Mouse (Mus musculus) heart, embryonic 14.5 days (tissue): ENCODE results near the gene Srd5a3. TPM values are rescaled to one million over a fixed set of nuclear protein-coding genes. Genes with fewer than 3 reads are reported as not detected.

Experiments used
- ATAC-seq: fragments of 200-750 bp; cut with Nextera tagmentation; 2 replicates; pipeline ENCODE4 v1.8.0; 2017; ENCODE audit warnings: low read depth, moderate TSS enrichment; ENCODE audit not compliant: insufficient number of reproducible peaks, insufficient read depth, low FRiP score
- H3K27ac ChIP-seq, 2 experiments: fragments of 200-500 bp in 1 of 2; fragments of 300-500 bp in 1 of 2; sonication (generic) in 1 of 2; replicated peaks in 1 of 2; 2 replicates each; pipeline ENCODE4 v1.5.1; 2012 to 2014; ENCODE audit warnings: low read depth in 2 of 2, low read length in 2 of 2, control low read depth in 1 of 2, mild to moderate bottlenecking in 1 of 2, mixed read lengths in 1 of 2; ENCODE audit not compliant: control insufficient read depth in 1 of 2, insufficient read depth in 1 of 2
- H3K27me3 ChIP-seq: fragments of 300-500 bp; sonication (generic); 2 replicates; pipeline ENCODE4 v1.6.1; 2014; ENCODE audit warnings: mild to moderate bottlenecking, low read length, control low read depth; ENCODE audit not compliant: control insufficient read depth, insufficient read depth
- H3K36me3 ChIP-seq: fragments of 300-500 bp; sonication (generic); 2 replicates; pipeline ENCODE4 v1.6.1; 2014; ENCODE audit warnings: mild to moderate bottlenecking, control low read depth, low read length, mixed read lengths; ENCODE audit not compliant: control insufficient read depth, insufficient read depth
- H3K4me1 ChIP-seq, 2 experiments: fragments of 200-500 bp in 1 of 2; fragments of 300-500 bp in 1 of 2; sonication (generic) in 1 of 2; 2 replicates each; pipeline ENCODE4 v1.6.1; 2012 to 2014; ENCODE audit warnings: low read length in 2 of 2, control low read depth in 1 of 2, mixed read lengths in 1 of 2; ENCODE audit not compliant: control insufficient read depth in 2 of 2, insufficient read depth in 2 of 2
- H3K4me2 ChIP-seq: fragments of 300-500 bp; sonication (generic); 2 replicates; pipeline ENCODE4 v1.6.1; 2014; ENCODE audit warnings: mild to moderate bottlenecking, low read length
- H3K4me3 ChIP-seq, 2 experiments: fragments of 200-500 bp in 1 of 2; fragments of 300-500 bp in 1 of 2; sonication (generic) in 1 of 2; 2 replicates each; pipeline ENCODE4 v1.5.1; 2012 to 2014; ENCODE audit warnings: low read length in 2 of 2, mild to moderate bottlenecking in 2 of 2, control low read depth in 1 of 2, low read depth in 1 of 2, moderate library complexity in 1 of 2; ENCODE audit not compliant: control insufficient read depth in 1 of 2, insufficient read depth in 1 of 2
- H3K9ac ChIP-seq: fragments of 300-500 bp; sonication (generic); 2 replicates; pipeline ENCODE4 v1.6.1; 2014; ENCODE audit warnings: mild to moderate bottlenecking, low read length
- H3K9me3 ChIP-seq: fragments of 300-500 bp; sonication (generic); 2 replicates; pipeline ENCODE4 v1.6.1; 2016; ENCODE audit warnings: low read length, control low read depth; ENCODE audit not compliant: control insufficient read depth
- WGBS: fragments of 180-500 bp; shearing (Covaris S2); extraction: QIAGEN DNeasy Blood & Tissue Kit; methylation state at CpG from one replicate; pipeline ENCODE4 v1.1.7; 2014; 5-methylcytosine and 5-hydroxymethylcytosine counted together
- polyA plus RNA-seq: library from polyadenylated mRNA; unstranded; fragments of >200 nt; fragmentation: Nextera tagmentation; extraction: Ambion mirVana; gene quantifications from 2 replicates; pipeline ENCODE4 v1.2.1, GENCODE M21; 2014

Gene Srd5a3
- polyA plus RNA-seq, 1 experiment from 2014 or later = 22.6 TPM

- Histone ChIP-seq H3K27me3 (no peaks in the 10 kb centered on the region), H3K4me3 (no peak overlapping the region), H3K4me1 (no peaks in the 10 kb centered on the region), H3K27ac (no peak overlapping the region), H3K9ac (no peak overlapping the region), H3K9me3 (no peaks in the 10 kb centered on the region), H3K4me2 (no peak overlapping the region), H3K36me3 (no peaks in the 10 kb centered on the region)
- no peak for ATAC-seq
- WGBS = 61% methylated on average over 7 of the region's 7 CpGs
These were observed 24.8 kb downstream of the Srd5a3 start for GRCm38 (mm10) chr5:76164827-76165226.

- Histone ChIP-seq H3K4me1 (no peaks in the 10 kb centered on the region), H3K9me3 (no peaks in the 10 kb centered on the region), H3K36me3 (no peaks in the 10 kb centered on the region), H3K4me2 (no peak overlapping the region), H3K9ac (no peak overlapping the region), H3K27me3 (no peaks in the 10 kb centered on the region), H3K27ac (no peak overlapping the region), H3K4me3 (no peak overlapping the region)
- ATAC-seq = no peak
- WGBS = 67% methylated on average over 4 of the region's 4 CpGs
These were observed 30.5 kb downstream of the Srd5a3 start for GRCm38 (mm10) chr5:76170522-76170921.

GRCm38 (mm10) chr5:76171039-76171438 is 31.0 kb downstream of the Srd5a3 start:
- Histone ChIP-seq H3K36me3 (no peaks in the 10 kb centered on the region), H3K9ac (no peak overlapping the region), H3K27me3 (no peaks in the 10 kb centered on the region), H3K4me3 (no peak overlapping the region), H3K9me3 (no peaks in the 10 kb centered on the region), H3K27ac (no peak overlapping the region), H3K4me1 (no peaks in the 10 kb centered on the region), H3K4me2 (no peak overlapping the region)
- no peak for ATAC-seq

- Histone ChIP-seq H3K9me3 (no peaks in the 10 kb centered on the region), H3K36me3 (no peaks in the 10 kb centered on the region), H3K4me2 (no peak overlapping the region), H3K9ac (no peak overlapping the region), H3K27ac (no peak overlapping the region), H3K4me1 (peaks cover 4 to 6% of the 10 kb centered on the region in 2 experiments; a peak in 2 of 4 replicates), H3K4me3 (no peak overlapping the region), H3K27me3 (no peaks in the 10 kb centered on the region)
- 84% methylated on average over 4 of the region's 4 CpGs for WGBS
- ATAC-seq = no peak
These were observed 35.0 kb downstream of the Srd5a3 start for GRCm38 (mm10) chr5:76175051-76175450.

- WGBS = 37% methylated on average over 3 of the region's 3 CpGs
- no peak for ATAC-seq
- H3K4me2 ChIP-seq = no peak overlapping the region
- no peaks in the 10 kb centered on the region for H3K27me3 ChIP-seq
- H3K27ac ChIP-seq = peak overlapping the region in 1 of 2 experiments; percentile 29; a peak in 2 of 4 replicates
- H3K4me1 ChIP-seq = peaks cover 4 to 6% of the 10 kb centered on the region in 2 experiments; a peak in 2 of 4 replicates
- H3K9ac ChIP-seq = no peak overlapping the region
- H3K4me3 ChIP-seq = no peak overlapping the region
- H3K9me3 ChIP-seq = no peaks in the 10 kb centered on the region
- H3K36me3 ChIP-seq = no peaks in the 10 kb centered on the region
These were observed 36.3 kb downstream of the Srd5a3 start for GRCm38 (mm10) chr5:76176411-76176810.

GRCm38 (mm10) chr5:76176841-76177240 is 36.8 kb downstream of the Srd5a3 start:
- peaks cover 4 to 6% of the 10 kb centered on the region in 2 experiments; a peak in 2 of 4 replicates for H3K4me1 ChIP-seq
- H3K4me2 ChIP-seq = no peak overlapping the region
- H3K9me3 ChIP-seq = no peaks in the 10 kb centered on the region
- H3K9ac ChIP-seq = no peak overlapping the region
- H3K36me3 ChIP-seq = no peaks in the 10 kb centered on the region
- peak overlapping the region; percentile 2 to 29; a peak in 3 of 4 replicates for H3K27ac ChIP-seq
- H3K4me3 ChIP-seq = no peak overlapping the region
- H3K27me3 ChIP-seq = no peaks in the 10 kb centered on the region
- no peak for ATAC-seq
- WGBS = 57% methylated on average over 11 of the region's 11 CpGs

- H3K36me3 ChIP-seq = no peaks in the 10 kb centered on the region
- H3K4me1 ChIP-seq = peaks cover 6 to 13% of the 10 kb centered on the region in 2 experiments; a peak in 3 of 4 replicates
- WGBS = 75% methylated on average over 7 of the region's 7 CpGs
- ATAC-seq = no peak
- H3K4me3 ChIP-seq = no peak overlapping the region
- H3K9me3 ChIP-seq = no peaks in the 10 kb centered on the region
- H3K4me2 ChIP-seq = no peak overlapping the region
- no peak overlapping the region for H3K27ac ChIP-seq
- H3K27me3 ChIP-seq = no peaks in the 10 kb centered on the region
- no peak overlapping the region for H3K9ac ChIP-seq
These were observed 37.6 kb downstream of the Srd5a3 start for GRCm38 (mm10) chr5:76177664-76178063.

- no peaks in the 10 kb centered on the region for H3K9me3 ChIP-seq
- no peak for ATAC-seq
- H3K27me3 ChIP-seq = no peaks in the 10 kb centered on the region
- no peak overlapping the region for H3K4me2 ChIP-seq
- no peak overlapping the region for H3K9ac ChIP-seq
- no peak overlapping the region for H3K4me3 ChIP-seq
- H3K4me1 ChIP-seq = peaks cover 8 to 21% of the 10 kb centered on the region in 2 experiments; a peak in 3 of 4 replicates
- H3K36me3 ChIP-seq = no peaks in the 10 kb centered on the region
- WGBS = 92% methylated on average over 5 of the region's 5 CpGs
- H3K27ac ChIP-seq = no peak overlapping the region
These were observed 39.1 kb downstream of the Srd5a3 start for GRCm38 (mm10) chr5:76179171-76179570.
